Mouse (Mus musculus) T-cell, adult 66 days (primary cell): ENCODE results near the gene Raph1. TPM values are rescaled to one million over a fixed set of nuclear protein-coding genes. Genes with fewer than 3 reads are reported as not detected.

ENCODE experiments used
- total RNA-seq, 2 experiments: library from RNA; stranded (reverse); gene quantifications; 3 replicates in 1 of 2; 4 replicates in 1 of 2; pipeline ENCODE4 v1.2.4; 2023

Raph1 gene
- total RNA-seq: 1 to 10 TPM; 3.1 to 4.3 TPM

GRCm38 (mm10) chr1:60566631-60567311 lies at the start of gene Raph1:
Gene Raph1 (minus strand): TSS chr1:60567104.

Other genes with a start within 250 kb of the Raph1 start
- 1 to 10 TPM; 6.8 to 6.9 TPM for gene Cyp20a1, start 223.8 kb downstream of the Raph1 start, total RNA-seq
- 10 to 100 TPM; 11.4 TPM for gene Abi2, start 157.5 kb downstream of the Raph1 start, total RNA-seq
- gene Cd28, start 149.7 kb upstream of the Raph1 start, total RNA-seq: 100 to 1,000 TPM; 209 to 221 TPM